Mouse (Mus musculus): ENCODE measurements around the gene Lrp10.

- TF ChIP-seq CTCF (IDR thresholded peaks at IDR 0.05; ENCODE audit: low read depth): no peak
- TF ChIP-seq EP300 (IDR thresholded peaks at IDR 0.05; ENCODE audit: low read depth): no peak
Observed at GRCm38 (mm10) chr14:54439610-54440009, 24.3 kb upstream of the Lrp10 start.

Data from liver, postnatal 0 days (tissue).